Mouse (Mus musculus) heart, embryonic 16.5 days (tissue): ENCODE results near the gene Tbx21. TPM values are rescaled to one million over a fixed set of nuclear protein-coding genes. Genes with fewer than 3 reads are reported as not detected.

Source experiments
- ATAC-seq: fragments of 200-750 bp; cut with Nextera tagmentation; replicated peaks from 2 replicates; pipeline ENCODE4 v1.8.0; 2017; ENCODE audit warnings: moderate number of reproducible peaks; ENCODE audit not compliant: insufficient read depth, low FRiP score; ENCODE audit errors: extremely low read depth
- H3K27ac ChIP-seq: fragments of 300-500 bp; sonication (generic); 2 replicates; pipeline ENCODE4 v1.5.1; 2014; ENCODE audit warnings: mild to moderate bottlenecking, low read length, control low read depth, moderate library complexity
- H3K27me3 ChIP-seq: fragments of 300-500 bp; sonication (generic); 2 replicates; pipeline ENCODE4 v1.6.1; 2014; ENCODE audit warnings: low read length, mixed read lengths; ENCODE audit not compliant: control insufficient read depth, insufficient read depth
- H3K36me3 ChIP-seq: fragments of 300-500 bp; sonication (generic); 2 replicates; pipeline ENCODE4 v1.6.1; 2014; ENCODE audit not compliant: control insufficient read depth, insufficient read depth
- H3K4me1 ChIP-seq: fragments of 300-500 bp; sonication (generic); 2 replicates; pipeline ENCODE4 v1.6.1; 2014; ENCODE audit warnings: low read length, mixed read lengths; ENCODE audit not compliant: control insufficient read depth, insufficient read depth
- H3K4me2 ChIP-seq: fragments of 300-500 bp; sonication (generic); 2 replicates; pipeline ENCODE4 v1.6.1; 2014; ENCODE audit warnings: low read depth, mild to moderate bottlenecking, control low read depth, low read length
- H3K4me3 ChIP-seq: fragments of 300-500 bp; sonication (generic); 2 replicates; pipeline ENCODE4 v1.5.1; 2014; ENCODE audit warnings: mild to moderate bottlenecking, control low read depth, low read length
- H3K9ac ChIP-seq: fragments of 300-500 bp; sonication (generic); 2 replicates; pipeline ENCODE4 v1.6.1; 2014; ENCODE audit warnings: low read length, control low read depth
- H3K9me3 ChIP-seq: fragments of 300-500 bp; sonication (generic); replicated peaks from 2 replicates; pipeline ENCODE4 v1.6.1; 2016; ENCODE audit warnings: low read length; ENCODE audit not compliant: control insufficient read depth
- WGBS: fragments of 180-500 bp; shearing (Covaris S2); extraction: QIAGEN DNeasy Blood & Tissue Kit; methylation state at CpG from one replicate; pipeline ENCODE4 v1.1.7; 2014; 5-methylcytosine and 5-hydroxymethylcytosine counted together
- polyA plus RNA-seq: library from polyadenylated mRNA; unstranded; fragments of >200 nt; fragmentation: Nextera tagmentation; extraction: Ambion mirVana; gene quantifications from 2 replicates; pipeline ENCODE4 v1.2.1, GENCODE M21; 2015

Tbx21 gene
- polyA plus RNA-seq, 1 experiment from 2014 or later: 0.46 TPM

GRCm38 (mm10) chr11:97082977-97083376, 32.2 kb downstream of the Tbx21 start:
- H3K9me3 ChIP-seq: peaks cover 5% of the 10 kb centered on the region; the same call in 1 of the 2 replicates
- no peak overlapping the region for H3K4me3 ChIP-seq
- H3K36me3 ChIP-seq: no peaks in the 10 kb centered on the region
- no peak overlapping the region; the same call in 1 of the 2 replicates for H3K4me2 ChIP-seq
- WGBS: 37% methylated on average over 11 of the region's 11 CpGs
- peaks cover 6% of the 10 kb centered on the region; the same call in 1 of the 2 replicates for H3K27me3 ChIP-seq
- H3K9ac ChIP-seq: no peak overlapping the region
- H3K4me1 ChIP-seq: peaks cover 9% of the 10 kb centered on the region
- no peak; the same call in 1 of the 2 replicates for ATAC-seq
- H3K27ac ChIP-seq: no peak overlapping the region

GRCm38 (mm10) chr11:97080291-97080690, 34.8 kb downstream of the Tbx21 start:
- H3K27ac ChIP-seq: no peak overlapping the region
- H3K36me3 ChIP-seq: no peaks in the 10 kb centered on the region
- ATAC-seq: no peak
- H3K4me3 ChIP-seq: no peak overlapping the region
- no peak overlapping the region for H3K4me2 ChIP-seq
- no peaks in the 10 kb centered on the region; the same call in 1 of the 2 replicates for H3K9me3 ChIP-seq
- peaks cover 6% of the 10 kb centered on the region; the same call in 1 of the 2 replicates for H3K27me3 ChIP-seq
- H3K9ac ChIP-seq: no peak overlapping the region
- WGBS: 23% methylated on average over 9 of the region's 9 CpGs
- H3K4me1 ChIP-seq: peaks cover 9% of the 10 kb centered on the region

DNA sequence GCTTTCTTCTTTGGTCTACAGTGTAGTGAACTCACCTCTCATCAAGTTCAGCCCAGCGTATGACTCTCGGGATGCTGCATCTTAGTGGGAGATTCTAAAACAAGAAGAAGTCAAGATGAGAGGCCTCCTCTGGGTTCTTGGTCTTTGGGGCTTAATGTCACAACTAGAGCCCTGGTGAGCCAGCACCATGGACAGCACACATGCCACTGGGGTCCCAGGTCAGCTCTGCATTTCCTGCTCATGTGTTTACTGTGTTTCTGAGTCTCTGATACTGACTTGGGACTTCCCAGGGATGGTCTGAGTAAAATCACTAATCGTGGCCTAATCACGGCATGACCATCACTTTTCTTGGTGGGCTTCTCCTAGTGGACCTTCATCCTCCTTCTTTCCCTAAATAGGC, 36.4 kb downstream of the Tbx21 start:
- Histone ChIP-seq H3K36me3 (no peaks in the 10 kb centered on the region), H3K9me3 (no peaks in the 10 kb centered on the region; the same call in 1 of the 2 replicates), H3K27ac (no peak overlapping the region), H3K9ac (no peak overlapping the region), H3K4me3 (no peak overlapping the region), H3K4me2 (no peak overlapping the region), H3K27me3 (0 out of 2 replicates have a peak, but pooled peaks cover 5% of the 10 kb centered on the region), H3K4me1 (peaks cover 6% of the 10 kb centered on the region)
- ATAC-seq: no peak
- WGBS: 33% methylated on average over 4 of the region's 4 CpGs

DNA sequence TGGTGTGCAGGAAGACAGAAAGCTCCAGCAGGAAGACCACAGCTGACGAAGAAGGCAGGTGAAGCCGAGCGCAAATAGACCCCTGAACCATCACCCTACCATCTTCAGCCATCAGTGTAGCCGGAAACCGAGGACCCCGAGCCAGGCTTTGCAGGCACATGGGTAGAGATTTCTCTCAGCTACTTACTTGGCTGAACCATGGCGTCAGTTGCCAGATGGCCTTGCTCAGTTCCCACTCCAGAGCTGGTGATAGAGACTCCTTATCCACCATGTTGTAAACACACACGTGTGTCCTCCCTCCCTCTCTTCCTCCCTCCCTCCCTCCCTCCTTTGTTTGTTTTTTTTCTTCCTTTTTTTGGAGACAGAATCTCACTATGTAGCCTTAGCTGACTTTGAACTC, 40.9 kb downstream of the Tbx21 start:
- ATAC-seq: no peak
- Histone ChIP-seq H3K27ac (no peak overlapping the region), H3K4me1 (peaks cover 10% of the 10 kb centered on the region), H3K9me3 (no peaks in the 10 kb centered on the region), H3K4me2 (no peak overlapping the region), H3K27me3 (no peaks in the 10 kb centered on the region), H3K9ac (no peak overlapping the region), H3K4me3 (no peak overlapping the region), H3K36me3 (no peaks in the 10 kb centered on the region)
- 62% methylated on average over 8 of the region's 8 CpGs for WGBS

DNA sequence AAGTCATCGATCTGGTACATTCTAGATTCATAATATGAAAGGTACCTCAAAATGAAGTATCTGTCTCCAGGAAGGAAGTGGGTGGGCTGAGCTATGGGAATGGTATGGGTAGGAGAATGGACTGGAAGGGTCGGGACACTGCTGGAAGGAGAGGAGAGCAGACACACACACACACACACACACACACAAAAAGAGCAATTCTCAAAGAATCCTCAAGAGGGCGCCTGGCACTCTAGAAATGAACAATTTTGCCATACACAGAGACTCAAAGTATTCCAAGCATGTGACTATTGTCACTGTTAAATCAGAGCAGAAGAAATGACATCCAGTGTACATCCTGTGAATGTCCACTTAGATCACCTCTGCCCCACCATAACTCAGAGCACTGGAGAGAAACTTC, 42.6 kb downstream of the Tbx21 start:
- Histone ChIP-seq H3K9ac (no peak overlapping the region), H3K4me3 (no peak overlapping the region), H3K36me3 (no peaks in the 10 kb centered on the region), H3K4me2 (no peak overlapping the region), H3K27me3 (no peaks in the 10 kb centered on the region), H3K27ac (no peak overlapping the region), H3K9me3 (no peaks in the 10 kb centered on the region), H3K4me1 (peaks cover 10% of the 10 kb centered on the region)
- ATAC-seq: no peak
- WGBS: 29% methylated on average over 3 of the region's 3 CpGs

- ATAC-seq: peak; percentile 92
- Histone ChIP-seq H3K4me3 (no peak overlapping the region), H3K4me2 (no peak overlapping the region), H3K9ac (peak overlapping the region; percentile 53; the same call in 1 of the 2 replicates), H3K4me1 (peaks cover 10% of the 10 kb centered on the region), H3K27me3 (no peaks in the 10 kb centered on the region), H3K36me3 (no peaks in the 10 kb centered on the region; the same call in 1 of the 2 replicates), H3K27ac (peak overlapping the region; percentile 81), H3K9me3 (no peaks in the 10 kb centered on the region)
- 30% methylated on average over 1 of the region's 1 CpGs for WGBS
Observed at GRCm38 (mm10) chr11:97071129-97071528, 44.0 kb downstream of the Tbx21 start.

DNA sequence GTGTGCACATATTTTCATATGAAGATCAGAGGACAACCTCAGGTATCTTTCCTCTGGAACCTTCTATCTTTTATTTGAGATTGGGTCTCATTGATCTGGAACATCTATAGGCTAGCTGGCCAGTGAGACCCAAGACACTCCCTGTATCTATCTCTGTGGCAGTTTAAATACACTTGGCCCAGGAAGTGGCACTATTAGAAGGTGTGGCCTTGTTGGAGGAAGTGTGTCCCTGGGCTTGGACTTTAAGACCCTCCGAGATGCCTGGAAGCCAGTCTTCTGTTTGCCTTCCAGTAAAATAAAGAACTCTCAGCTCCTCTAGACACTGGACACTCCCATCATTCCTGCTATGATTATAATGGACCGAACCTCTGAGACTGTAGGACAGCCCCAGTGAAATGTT, 45.4 kb downstream of the Tbx21 start:
- 76% methylated on average over 2 of the region's 2 CpGs for WGBS
- ATAC-seq: no peak
- no peaks in the 10 kb centered on the region for H3K9me3 ChIP-seq
- no peaks in the 10 kb centered on the region; the same call in 1 of the 2 replicates for H3K36me3 ChIP-seq
- H3K27me3 ChIP-seq: no peaks in the 10 kb centered on the region
- no peak overlapping the region for H3K9ac ChIP-seq
- peaks cover 10% of the 10 kb centered on the region for H3K4me1 ChIP-seq
- no peak overlapping the region for H3K4me2 ChIP-seq
- no peak overlapping the region for H3K4me3 ChIP-seq
- no peak overlapping the region for H3K27ac ChIP-seq

GRCm38 (mm10) chr11:97069333-97069732, 45.8 kb downstream of the Tbx21 start:
- Histone ChIP-seq H3K4me2 (no peak overlapping the region), H3K9me3 (no peaks in the 10 kb centered on the region), H3K9ac (no peak overlapping the region), H3K4me1 (peaks cover 10% of the 10 kb centered on the region), H3K27ac (no peak overlapping the region), H3K36me3 (no peaks in the 10 kb centered on the region; the same call in 1 of the 2 replicates), H3K27me3 (no peaks in the 10 kb centered on the region), H3K4me3 (no peak overlapping the region)
- ATAC-seq: no peak
- 73% methylated on average over 1 of the region's 1 CpGs for WGBS

DNA sequence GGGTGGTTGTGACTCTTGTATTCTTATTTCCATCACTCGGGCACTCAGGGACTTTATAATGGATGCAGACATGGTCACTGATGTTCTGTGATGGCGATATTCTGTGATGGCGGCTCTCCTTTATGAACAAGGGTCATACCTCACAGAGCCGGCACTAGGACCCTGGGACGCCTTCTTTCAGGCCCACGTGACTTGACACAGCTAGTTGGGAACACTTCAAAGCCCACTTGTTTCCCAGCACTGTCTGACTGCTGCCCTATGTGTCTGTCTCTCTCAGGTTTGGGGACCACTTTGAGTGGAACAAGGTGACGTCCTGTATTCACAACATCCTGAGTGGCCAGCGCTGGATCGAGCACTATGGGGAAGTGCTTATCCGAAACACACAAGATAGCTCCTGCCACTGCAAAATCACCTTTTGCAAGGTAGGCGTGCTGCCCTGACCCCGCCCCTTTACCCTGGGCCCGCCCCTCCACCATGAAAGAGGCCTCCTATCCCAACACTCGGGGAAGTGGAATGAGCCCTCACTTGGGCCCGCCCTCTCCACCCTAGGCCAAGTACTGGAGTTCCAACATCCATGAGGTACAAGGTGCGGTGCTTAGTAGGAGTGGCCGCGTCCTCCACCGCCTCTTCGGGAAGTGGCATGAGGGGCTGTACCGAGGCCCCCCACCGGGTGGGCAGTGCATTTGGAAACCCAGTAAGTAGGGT, 48.3 kb downstream of the Tbx21 start:
- Histone ChIP-seq H3K27ac (no peak overlapping the region), H3K4me1 (peaks cover 9% of the 10 kb centered on the region), H3K4me3 (no peak overlapping the region), H3K4me2 (no peak overlapping the region), H3K9me3 (no peaks in the 10 kb centered on the region), H3K9ac (no peak overlapping the region), H3K36me3 (peaks cover 4% of the 10 kb centered on the region), H3K27me3 (no peaks in the 10 kb centered on the region)
- WGBS: 56% methylated on average over 22 of the region's 22 CpGs
- no peak for ATAC-seq
